Mouse (Mus musculus) bone marrow, adult 2 months (tissue): Measurements from ENCODE around the gene Shld1. TPM values are rescaled to one million over a fixed set of nuclear protein-coding genes. Genes with fewer than 3 reads are reported as not detected.

Source experiments
- H3K27ac ChIP-seq: fragments of 200-500 bp; 2 replicates; pipeline ENCODE4 v1.5.1; 2012; ENCODE audit warnings: low read depth, mild to moderate bottlenecking, control low read depth, inconsistent platforms, low read length; ENCODE audit not compliant: control insufficient read depth, poor library complexity, insufficient read depth
- H3K4me1 ChIP-seq: fragments of 200-500 bp; 2 replicates; pipeline ENCODE4 v1.6.1; 2011; ENCODE audit warnings: low read length; ENCODE audit not compliant: control insufficient read depth, insufficient read depth
- H3K4me3 ChIP-seq: fragments of 200-500 bp; replicated peaks from 2 replicates; pipeline ENCODE3; 2011; ENCODE audit warnings: mild to moderate bottlenecking, low read depth, low read length, control low read depth; ENCODE audit not compliant: control insufficient read depth
- CTCF ChIP-seq: fragments of 200-500 bp; IDR thresholded peaks from 2 replicates; pipeline ENCODE4 v1.5.1; 2011; ENCODE audit warnings: low read length, control low read depth; ENCODE audit not compliant: control insufficient read depth, insufficient read depth
- POLR2A ChIP-seq: fragments of 200-500 bp; IDR thresholded peaks from 2 replicates; pipeline ENCODE4 v1.6.1; 2011; ENCODE audit warnings: low read depth, mild to moderate bottlenecking, control low read depth, low read length, borderline replicate concordance; ENCODE audit not compliant: control insufficient read depth
- WGBS: fragments of 180-500 bp; shearing (Covaris S2); methylation state at CpG from one replicate; pipeline ENCODE4 v1.1.7; 2018; 5-methylcytosine and 5-hydroxymethylcytosine counted together
- polyA plus RNA-seq: library from polyadenylated mRNA; stranded (reverse); fragments of >200 nt; gene quantifications from 2 replicates; pipeline ENCODE4 v1.2.4, GENCODE M21; 2011; ENCODE audit warnings: low replicate concordance; ENCODE audit not compliant: missing spikeins, insufficient read depth, insufficient read length

Gene Shld1
- polyA plus RNA-seq, 1 experiment, result 13.6 TPM

GRCm38 (mm10) chr2:132757911-132758310, 71.2 kb downstream of the Shld1 start:
- TF ChIP-seq POLR2A, result no peak
- TF ChIP-seq CTCF, result no peak
- Histone ChIP-seq H3K4me1 (no peaks in the 10 kb centered on the region), H3K27ac (no peak overlapping the region), H3K4me3 (no peak overlapping the region)
- 74% methylated on average over 5 of the region's 5 CpGs for WGBS

GRCm38 (mm10) chr2:132770822-132771221, 84.1 kb downstream of the Shld1 start:
- H3K4me3 ChIP-seq, result no peak overlapping the region
- no peaks in the 10 kb centered on the region for H3K4me1 ChIP-seq
- no peak overlapping the region for H3K27ac ChIP-seq
- 54% methylated on average over 1 of the region's 1 CpGs for WGBS
- TF ChIP-seq CTCF (no peak), POLR2A (no peak)

GRCm38 (mm10) chr2:132780978-132781377, 94.2 kb downstream of the Shld1 start, which contains the start of gene Chgb:
Gene Chgb, plus strand, starts transcription at chr2:132781278.
- no peak for TF ChIP-seq CTCF
- TF ChIP-seq POLR2A, result no peak
- WGBS, result 28% methylated on average over 4 of the region's 4 CpGs
- Histone ChIP-seq H3K4me3 (no peak within 1 kb of the TSS), H3K4me1 (no peaks in the 10 kb centered on the region), H3K27ac (no peak within 1 kb of the TSS; the same call in 1 of the 2 replicates)

- Histone ChIP-seq H3K4me1 (no peaks in the 10 kb centered on the region), H3K4me3 (no peak overlapping the region), H3K27ac (no peak overlapping the region; the same call in 1 of the 2 replicates)
- WGBS, result 2% methylated on average over 39 of the region's 41 CpGs
- TF ChIP-seq POLR2A, result no peak
These were observed 94.8 kb downstream of the Shld1 start for GRCm38 (mm10) chr2:132781439-132782068.

- H3K4me3 ChIP-seq, result no peak overlapping the region
- H3K27ac ChIP-seq, result no peak overlapping the region
- 80% methylated on average over 6 of the region's 6 CpGs for WGBS
- TF ChIP-seq POLR2A (no peak), CTCF (no peak)
- H3K4me1 ChIP-seq, result no peaks in the 10 kb centered on the region
These were observed 97.3 kb downstream of the Shld1 start for GRCm38 (mm10) chr2:132784039-132784438.

GRCm38 (mm10) chr2:132793441-132794203, 106.9 kb downstream of the Shld1 start:
- no peak overlapping the region for H3K27ac ChIP-seq
- TF ChIP-seq CTCF (no peak), POLR2A (no peak)
- H3K4me1 ChIP-seq, result no peaks in the 10 kb centered on the region
- H3K4me3 ChIP-seq, result no peak overlapping the region
- 71% methylated on average over 19 of the region's 19 CpGs for WGBS

- no peak overlapping the region for H3K4me3 ChIP-seq
- no peak for TF ChIP-seq CTCF
- TF ChIP-seq POLR2A, result no peak
- H3K4me1 ChIP-seq, result no peaks in the 10 kb centered on the region
- 77% methylated on average over 7 of the region's 7 CpGs for WGBS
- no peak overlapping the region for H3K27ac ChIP-seq
These were observed 107.5 kb downstream of the Shld1 start for GRCm38 (mm10) chr2:132794204-132794586.

Other genes starting within 250 kb of the Shld1 start
- gene Gpcpd1, start 99.2 kb upstream of the Shld1 start, polyA plus RNA-seq, result 68.5 and 72.1 TPM in 2 replicates
- 1.3 TPM in 1 of 2 replicates, not detected in the other for gene Chgb, start 94.3 kb downstream of the Shld1 start, polyA plus RNA-seq
- gene Trmt6, start 129.1 kb downstream of the Shld1 start, polyA plus RNA-seq, result 10.5 and 22.8 TPM in 2 replicates
- 3.0 and 3.7 TPM in 2 replicates for gene Mcm8, start 129.2 kb downstream of the Shld1 start, polyA plus RNA-seq
- 5.7 and 12.8 TPM in 2 replicates for gene Crls1, start 159.7 kb downstream of the Shld1 start, polyA plus RNA-seq
- not detected in 2 replicates for gene Lrrn4, start 194.0 kb downstream of the Shld1 start, polyA plus RNA-seq